Mouse (Mus musculus) macrophage (primary cell): Measurements from ENCODE around the gene Qpct. TPM values are rescaled to one million over a fixed set of nuclear protein-coding genes. Genes with fewer than 3 reads are reported as not detected.
"Not testable (repeated sequence)": the region's sequence is repeated elsewhere in the genome, so short reads cannot be mapped to it uniquely, and the experiment has no call there.

Experiments
- H3K27ac ChIP-seq: fragments of 350-480 bp; formaldehyde crosslinking; 2 replicates; pipeline ENCODE4 v1.9.0; 2021
- H3K36me3 ChIP-seq: fragments of 350-480 bp; formaldehyde crosslinking; 2 replicates; pipeline ENCODE4 v1.9.0; 2021; ENCODE audit errors: inconsistent target
- H3K4me3 ChIP-seq: fragments of 350-480 bp; formaldehyde crosslinking; 2 replicates; pipeline ENCODE4 v1.9.0; 2021; ENCODE audit errors: inconsistent target
- H3K79me2 ChIP-seq: fragments of 350-480 bp; formaldehyde crosslinking; 2 replicates; pipeline ENCODE4 v1.9.0; 2021; ENCODE audit errors: inconsistent target
- WGBS: methylation state at CpG from one replicate; pipeline ENCODE4 v1.1.7; 2026; ENCODE audit warnings: inconsistent platforms; ENCODE audit not compliant: missing documents; 5-methylcytosine and 5-hydroxymethylcytosine counted together
- polyA plus RNA-seq: library from polyadenylated mRNA; stranded (reverse); fragments of 250-400 nt; gene quantifications from 3 replicates; pipeline ENCODE4 v1.2.4, GENCODE M21; 2018; ENCODE audit warnings: inconsistent platforms

The Qpct gene
- polyA plus RNA-seq, 1 experiment from 2014 or later = 6.4 TPM

DNA sequence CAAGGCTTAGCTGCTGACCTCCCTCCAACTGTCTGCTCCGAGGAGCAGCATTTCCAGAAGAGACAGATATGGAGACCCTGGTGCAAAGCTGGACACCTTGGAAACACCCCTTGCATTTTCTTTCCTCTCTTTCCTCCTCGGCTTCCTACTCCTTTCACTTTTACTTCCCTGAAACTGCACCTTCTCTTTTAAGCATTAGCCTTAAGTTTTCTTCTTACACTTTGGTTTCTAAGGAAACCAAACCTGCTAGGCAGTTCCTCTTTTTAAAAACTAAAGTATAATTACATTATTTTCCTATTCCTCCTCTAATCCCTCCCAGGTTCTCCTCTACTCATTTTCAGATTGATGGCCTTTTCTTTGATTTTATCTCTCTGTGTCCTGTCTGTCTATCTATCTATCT, 43.9 kb downstream of the Qpct start:
- Histone ChIP-seq H3K36me3 (no peaks in the 10 kb centered on the region), H3K79me2 (no peaks in the 10 kb centered on the region), H3K4me3 (peak overlapping the region; percentile 1; the same call in 1 of the 2 replicates), H3K27ac (peak overlapping the region; percentile 31)
- 18% methylated on average over 2 of the region's 2 CpGs for WGBS

GRCm38 (mm10) chr17:79099866-79100265, 48.2 kb downstream of the Qpct start:
- H3K36me3 ChIP-seq = no peaks in the 10 kb centered on the region
- peak overlapping the region; percentile 58 for H3K27ac ChIP-seq
- H3K4me3 ChIP-seq = no peak overlapping the region
- H3K79me2 ChIP-seq = no peaks in the 10 kb centered on the region
- WGBS = 28% methylated on average over 4 of the region's 4 CpGs

DNA sequence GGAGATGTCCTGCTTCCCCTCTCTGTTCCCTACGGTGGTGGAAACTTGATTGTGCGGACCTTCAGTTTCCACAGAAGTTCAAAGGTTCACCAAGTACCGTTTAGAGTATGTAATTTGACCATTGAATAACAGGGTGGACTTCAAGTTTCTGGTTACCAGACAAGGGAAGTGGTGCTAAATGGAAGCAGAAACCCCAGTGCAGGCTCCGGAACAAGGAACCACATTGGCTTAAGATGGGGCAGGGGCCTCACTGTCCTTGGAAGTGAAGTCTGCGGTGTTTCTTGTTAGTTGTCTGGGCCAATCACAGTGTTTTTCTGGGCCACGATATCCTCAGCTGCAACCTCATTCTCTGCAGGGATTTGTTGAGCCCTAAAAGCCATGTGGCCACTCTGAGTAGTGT, 56.5 kb downstream of the Qpct start:
- H3K36me3 ChIP-seq = no peaks in the 10 kb centered on the region
- WGBS = 63% methylated on average over 6 of the region's 6 CpGs
- H3K27ac ChIP-seq = no peak overlapping the region

GRCm38 (mm10) chr17:79109576-79109975, 57.9 kb downstream of the Qpct start:
- Histone ChIP-seq H3K36me3 (no peaks in the 10 kb centered on the region), H3K79me2 (no peaks in the 10 kb centered on the region), H3K27ac (no peak overlapping the region), H3K4me3 (no peak overlapping the region)
- 88% methylated on average over 9 of the region's 9 CpGs for WGBS

More for the DNA sequence above, 56.5 kb downstream of the Qpct start:
- Histone ChIP-seq H3K79me2 (no peaks in the 10 kb centered on the region), H3K4me3 (no peak overlapping the region)

GRCm38 (mm10) chr17:79110936-79111348, 59.2 kb downstream of the Qpct start:
- 18% methylated on average over 5 of the region's 5 CpGs for WGBS
- H3K36me3 ChIP-seq = no peaks in the 10 kb centered on the region
- H3K27ac ChIP-seq = no peak overlapping the region
- H3K79me2 ChIP-seq = no peaks in the 10 kb centered on the region
- no peak overlapping the region for H3K4me3 ChIP-seq

GRCm38 (mm10) chr17:79115248-79115647, 63.5 kb downstream of the Qpct start:
- H3K79me2 ChIP-seq, H3K27ac ChIP-seq, H3K4me3 ChIP-seq, H3K36me3 ChIP-seq: not testable (repeated sequence)
- WGBS = 49% methylated on average over 9 of the region's 9 CpGs

DNA sequence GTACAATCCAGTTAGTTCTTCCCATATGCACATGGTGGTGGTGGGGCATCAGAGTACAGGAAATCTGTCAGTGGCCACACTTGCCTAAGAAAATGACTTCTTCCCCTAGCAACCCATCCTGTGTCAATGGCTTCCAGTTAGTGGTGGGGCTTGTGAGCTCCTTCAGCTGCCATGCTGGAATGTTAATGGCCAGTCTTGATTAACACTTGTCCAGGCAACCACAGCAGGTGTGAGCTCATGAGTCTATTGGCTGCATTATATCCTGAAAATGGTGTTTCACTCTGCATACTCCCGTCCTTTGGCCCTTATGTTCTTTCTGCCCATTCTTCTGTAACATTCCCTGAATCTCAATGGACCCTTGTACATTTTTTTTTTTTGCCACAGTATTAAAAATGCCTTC, 67.4 kb downstream of the Qpct start:
- H3K4me3 ChIP-seq = no peak overlapping the region
- H3K27ac ChIP-seq = no peak overlapping the region
- WGBS = 100% methylated on average over 1 of the region's 1 CpGs
- H3K79me2 ChIP-seq = no peaks in the 10 kb centered on the region
- H3K36me3 ChIP-seq = no peaks in the 10 kb centered on the region

DNA sequence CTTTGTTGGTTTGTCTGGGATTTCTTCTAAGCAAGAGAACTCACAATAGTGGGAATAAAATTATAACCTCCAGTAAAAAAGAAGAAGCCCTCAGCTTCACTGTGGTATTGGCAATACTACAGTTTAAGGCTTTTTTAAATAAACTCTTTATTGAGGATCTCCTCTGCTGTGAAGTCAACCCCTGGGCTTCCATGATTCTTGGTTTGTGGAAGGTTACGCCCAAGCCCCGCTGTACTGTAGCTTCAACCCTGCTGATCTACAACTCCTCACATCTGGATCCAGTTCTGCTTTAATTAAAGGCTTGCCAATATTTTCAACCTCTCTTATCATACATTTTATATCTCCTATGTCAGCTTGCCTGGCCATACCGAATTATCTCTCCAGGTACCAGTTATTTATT, 68.6 kb downstream of the Qpct start:
- H3K4me3 ChIP-seq = no peak overlapping the region
- H3K79me2 ChIP-seq = no peaks in the 10 kb centered on the region
- no peak overlapping the region for H3K27ac ChIP-seq
- WGBS = 96% methylated on average over 3 of the region's 3 CpGs
- H3K36me3 ChIP-seq = no peaks in the 10 kb centered on the region

DNA sequence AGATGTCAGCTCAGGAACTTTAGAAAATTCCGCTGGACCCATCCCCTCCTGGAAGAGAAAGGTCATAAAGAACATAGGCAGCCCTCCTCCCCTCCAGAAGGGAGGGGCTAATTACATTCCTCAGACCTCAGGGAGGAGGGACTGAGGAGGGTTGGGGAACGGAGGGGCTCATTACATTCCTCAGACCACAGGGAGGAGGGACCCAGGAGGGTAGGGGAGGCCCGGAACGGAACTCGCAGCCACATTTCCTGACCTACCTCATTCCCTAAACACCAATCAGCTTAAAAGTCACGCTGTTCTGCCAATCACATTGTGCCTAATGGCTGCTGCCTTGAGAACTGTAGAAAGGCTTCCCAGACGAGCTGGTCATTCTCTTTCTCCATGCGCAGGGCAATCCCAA, 82.0 kb downstream of the Qpct start:
- no peaks in the 10 kb centered on the region for H3K79me2 ChIP-seq
- no peaks in the 10 kb centered on the region for H3K36me3 ChIP-seq
- H3K4me3 ChIP-seq = no peak overlapping the region
- H3K27ac ChIP-seq = no peak overlapping the region
- WGBS = 83% methylated on average over 8 of the region's 8 CpGs

DNA sequence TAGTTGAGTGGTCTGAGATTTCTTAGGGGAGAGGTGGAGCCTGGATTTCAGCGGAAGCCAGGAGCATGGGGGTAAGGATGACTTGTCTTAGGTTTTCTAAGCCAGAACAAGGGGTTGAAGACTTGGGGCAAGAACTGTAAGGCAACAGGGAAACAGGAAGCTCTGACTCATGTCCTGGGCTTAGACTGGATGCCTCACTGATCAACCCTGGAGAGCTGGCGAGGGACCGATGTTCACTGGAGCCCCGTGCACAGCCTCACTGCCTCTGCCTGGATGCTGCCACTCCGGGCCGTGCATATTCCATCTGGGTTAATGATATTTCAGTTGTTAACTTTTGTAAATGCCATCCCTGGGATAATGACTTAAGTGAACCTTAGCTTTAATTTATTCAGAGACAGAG, 84.1 kb downstream of the Qpct start:
- Histone ChIP-seq H3K27ac (no peak overlapping the region), H3K4me3 (no peak overlapping the region), H3K36me3 (no peaks in the 10 kb centered on the region), H3K79me2 (no peaks in the 10 kb centered on the region)
- 56% methylated on average over 6 of the region's 6 CpGs for WGBS

DNA sequence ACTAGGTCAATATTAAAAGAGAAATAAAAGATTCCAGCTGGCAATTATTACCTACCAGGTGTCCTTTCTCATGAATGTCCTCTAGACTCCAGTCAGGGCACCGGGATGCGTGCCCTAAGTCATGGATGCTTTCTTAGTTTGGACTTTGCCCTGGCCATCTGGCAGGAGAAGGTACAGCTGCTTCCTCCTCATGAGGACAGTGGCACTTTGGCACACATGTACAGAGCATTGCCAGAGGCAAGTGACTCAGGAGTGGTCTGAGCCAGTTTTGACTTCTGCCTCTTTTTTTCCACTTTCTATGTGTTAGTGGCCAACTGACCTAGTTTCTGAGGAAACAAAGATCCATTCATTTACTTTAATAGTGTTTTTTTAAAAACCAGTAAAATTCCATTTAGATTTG, 84.7 kb downstream of the Qpct start:
- no peak overlapping the region for H3K4me3 ChIP-seq
- WGBS = 86% methylated on average over 2 of the region's 2 CpGs
- H3K27ac ChIP-seq = no peak overlapping the region
- no peaks in the 10 kb centered on the region for H3K36me3 ChIP-seq
- H3K79me2 ChIP-seq = no peaks in the 10 kb centered on the region

Other genes with a start within 250 kb of the Qpct start
- 23.6 to 28.1 TPM (median 25.0 TPM) in 3 replicates for gene Heatr5b, start 216.5 kb upstream of the Qpct start, polyA plus RNA-seq
- 24.8 to 51.5 TPM (median 31.8 TPM) in 3 replicates for gene Gpatch11, start 216.3 kb upstream of the Qpct start, polyA plus RNA-seq
- 65.5 to 81.5 TPM (median 75.6 TPM) in 3 replicates for gene Eif2ak2, start 169.3 kb upstream of the Qpct start, polyA plus RNA-seq
- gene Sult6b1, start 144.9 kb upstream of the Qpct start, polyA plus RNA-seq = not detected in 3 replicates
- gene Cebpzos, start 135.4 kb upstream of the Qpct start, polyA plus RNA-seq = 39.4 to 58.3 TPM (median 45.7 TPM) in 3 replicates
- gene Cebpz, start 114.8 kb upstream of the Qpct start, polyA plus RNA-seq = 14.3 to 26.7 TPM (median 23.4 TPM) in 3 replicates
- 8.2 to 13.6 TPM (median 8.5 TPM) in 3 replicates for gene Ndufaf7, start 114.8 kb upstream of the Qpct start, polyA plus RNA-seq
- 12.4 to 15.5 TPM (median 13.1 TPM) in 3 replicates for gene Prkd3, start 31.1 kb upstream of the Qpct start, polyA plus RNA-seq